Comparison of ENCODE assay signal across 17 mouse cellular contexts in the genomic region with DNA sequence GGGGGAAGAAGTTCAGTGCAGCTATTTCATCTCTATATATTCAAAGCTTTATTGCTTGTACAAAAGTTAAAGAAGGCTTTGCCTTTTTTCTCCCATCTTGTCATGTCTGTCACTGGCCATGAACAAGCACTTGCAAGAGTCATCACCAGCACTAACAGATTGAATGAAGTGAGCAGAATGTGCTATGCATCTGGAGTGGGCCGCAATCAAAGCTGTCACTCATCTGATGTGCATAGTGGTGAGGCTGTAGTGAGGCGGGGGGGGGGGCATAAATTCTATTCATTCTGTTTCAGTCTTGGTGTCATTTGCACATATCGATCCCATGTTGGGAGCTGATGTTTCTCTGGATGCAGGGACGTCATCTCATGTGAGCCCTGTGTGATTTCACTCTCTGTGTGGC.
"Had no signal": no experiment of that assay in that cellular context is flagged by ENCODE, and none has a peak within 500 bp of the region (broad histone marks: within the 10 kb centered on the region; RNA-seq: fewer than 3 reads in every experiment).

No protein-coding gene starts in this region.

- H3K4me3 ChIP-seq: midbrain, embryonic 10.5 days; midbrain, embryonic 12.5 days; myocyte; neural tube, embryonic 13.5 days; neural tube, embryonic 15.5 days; stomach, embryonic 15.5 days had no signal

- H3K4me1 ChIP-seq: stomach, embryonic 15.5 days had no signal

- H3K36me3 ChIP-seq: midbrain, embryonic 10.5 days; midbrain, embryonic 12.5 days; neural tube, embryonic 13.5 days; neural tube, embryonic 15.5 days; stomach, embryonic 15.5 days had no signal

- ATAC-seq: midbrain, embryonic 16.5 days had no signal

- H3K27ac ChIP-seq: midbrain, embryonic 10.5 days; midbrain, embryonic 12.5 days; neural tube, embryonic 13.5 days; neural tube, embryonic 15.5 days; stomach, embryonic 15.5 days; stomach, postnatal 0 days had no signal

- H3K4me2 ChIP-seq: lung, embryonic 14.5 days; midbrain, embryonic 12.5 days; neural tube, embryonic 13.5 days; neural tube, embryonic 15.5 days; stomach, embryonic 15.5 days had no signal

- H3K9ac ChIP-seq: lung, embryonic 14.5 days; midbrain, embryonic 12.5 days; neural tube, embryonic 13.5 days; neural tube, embryonic 15.5 days; stomach, embryonic 15.5 days had no signal

- H3K9me3 ChIP-seq: midbrain, embryonic 10.5 days; midbrain, embryonic 12.5 days; neural tube, embryonic 13.5 days; neural tube, embryonic 15.5 days; stomach, embryonic 15.5 days had no signal

- DNase-seq: lung, adult 18-20 months; lung, embryonic 14.5 days; lung, postnatal 10 days; lung, postnatal 4 days; midbrain, embryonic 14.5 days; right cerebral cortex, postnatal 14 days; thymus, adult 2 months; thymus, postnatal 25 days; thymus, postnatal 4 days had no signal

- H3K27me3 ChIP-seq: midbrain, embryonic 12.5 days; neural tube, embryonic 13.5 days; neural tube, embryonic 15.5 days; stomach, embryonic 15.5 days had no signal
